Mouse (Mus musculus): ENCODE data around the gene Echdc2.

DNA sequence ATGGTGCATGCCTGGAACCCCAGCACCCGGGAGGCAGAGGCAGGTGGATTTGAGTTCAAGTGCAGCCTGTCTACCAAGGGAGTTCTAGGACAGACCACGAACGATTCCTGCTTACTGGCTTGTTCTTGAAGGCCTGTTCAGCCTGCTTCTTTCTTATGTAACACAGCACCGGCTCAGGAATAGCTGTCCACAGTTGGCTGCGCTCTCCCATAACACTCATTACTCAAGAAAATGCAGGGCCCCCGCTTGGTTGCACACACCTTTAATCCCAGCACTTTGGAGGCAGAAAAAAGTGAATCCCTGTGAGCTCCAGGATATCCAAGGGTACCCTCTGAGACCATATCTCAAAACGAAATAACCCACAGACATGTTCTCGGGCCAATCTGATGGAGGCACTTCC is 3.3 kb upstream of the Echdc2 start:
- TF ChIP-seq POLR2A (IDR thresholded peaks at IDR 0.05; ENCODE audit: insufficient read depth, low read depth, low read length) (no peak), CTCF (IDR thresholded peaks at IDR 0.05; ENCODE audit: insufficient read depth, low read depth, low read length) (no peak)
